Mouse (Mus musculus) gastrocnemius, adult 8-10 months (tissue): ENCODE measurements around the gene E130309D02Rik. TPM values are rescaled to one million over a fixed set of nuclear protein-coding genes. Genes with fewer than 3 reads are reported as not detected.

Experiments used
- DNase-seq, 2 experiments: peaks; one replicate each; pipeline ENCODE4 v3.0.0; 2022; ENCODE audit warnings: low spot score in 2 of 2
- total RNA-seq, 4 experiments: library from RNA; stranded (reverse); gene quantifications; 2 replicates each; pipeline ENCODE4 v1.2.4; 2022

Gene E130309D02Rik
- 10 to 100 TPM; 10.2 to 12.2 (median 11.2) TPM for total RNA-seq

GRCm38 (mm10) chr5:143314730-143315513 is at the start of gene E130309D02Rik:
E130309D02Rik (minus strand) TSS chr5:143315360.
- peak; percentile 73 to 78 for DNase-seq

GRCm38 (mm10) chr5:143363678-143364615 is 48.8 kb upstream of the E130309D02Rik start:
- DNase-seq, result no peak

GRCm38 (mm10) chr5:143361428-143361827 is 46.3 kb upstream of the E130309D02Rik start:
- DNase-seq, result no peak

GRCm38 (mm10) chr5:143360000-143360399 is 44.8 kb upstream of the E130309D02Rik start:
- DNase-seq, result no peak

- no peak for DNase-seq
These were observed 44.1 kb upstream of the E130309D02Rik start for GRCm38 (mm10) chr5:143359263-143359662.

GRCm38 (mm10) chr5:143357564-143357963 is 42.4 kb upstream of the E130309D02Rik start:
- no peak for DNase-seq

- no peak for DNase-seq
These were observed 41.7 kb upstream of the E130309D02Rik start, which contains the start of gene Grid2ip for GRCm38 (mm10) chr5:143356686-143357388. Grid2ip (plus strand) TSS chr5:143357338.

- DNase-seq, result no peak
These were observed 40.9 kb upstream of the E130309D02Rik start for GRCm38 (mm10) chr5:143356017-143356416.

- DNase-seq, result no peak
These were observed 31.2 kb upstream of the E130309D02Rik start for GRCm38 (mm10) chr5:143346367-143346766.

- no peak for DNase-seq
These were observed 24.4 kb upstream of the E130309D02Rik start for GRCm38 (mm10) chr5:143339603-143340002.

GRCm38 (mm10) chr5:143336559-143336958 is 21.4 kb upstream of the E130309D02Rik start:
- DNase-seq, result no peak

- no peak for DNase-seq
These were observed 19.9 kb upstream of the E130309D02Rik start for GRCm38 (mm10) chr5:143335089-143335460.

GRCm38 (mm10) chr5:143334418-143335088 is 19.4 kb upstream of the E130309D02Rik start:
- DNase-seq, result no peak

- DNase-seq, result peak; percentile 48 to 54
These were observed 18.7 kb upstream of the E130309D02Rik start for GRCm38 (mm10) chr5:143333872-143334271.

- peak; percentile 62 to 64 for DNase-seq
These were observed 13.7 kb upstream of the E130309D02Rik start, which contains the start of gene Zdhhc4 for GRCm38 (mm10) chr5:143328690-143329495. Zdhhc4 (minus strand) TSS chr5:143329256.

GRCm38 (mm10) chr5:143317288-143317610 is 2.1 kb upstream of the E130309D02Rik start:
- no peak for DNase-seq

- DNase-seq, result no peak
These were observed 1.6 kb upstream of the E130309D02Rik start for GRCm38 (mm10) chr5:143316605-143317287.

GRCm38 (mm10) chr5:143315514-143315888 is 341 bp upstream of the E130309D02Rik start:
- no peak for DNase-seq

- DNase-seq, result no peak
These were observed 904 bp downstream of the E130309D02Rik start for GRCm38 (mm10) chr5:143314183-143314729.
